Mouse (Mus musculus) intestine, postnatal 0 days (tissue): ENCODE results near the gene Zcchc4. TPM values are rescaled to one million over a fixed set of nuclear protein-coding genes. Genes with fewer than 3 reads are reported as not detected.

Source experiments
- ATAC-seq: fragments of 200-750 bp; cut with Nextera tagmentation; 2 replicates; pipeline ENCODE4 v1.8.0; 2017; ENCODE audit warnings: mild to moderate bottlenecking, moderate TSS enrichment, moderate library complexity
- H3K27ac ChIP-seq: fragments of 300-500 bp; sonication (generic); 2 replicates; pipeline ENCODE4 v1.5.1; 2014; ENCODE audit warnings: mild to moderate bottlenecking, low read depth, low read length, moderate library complexity
- H3K27me3 ChIP-seq: fragments of 300-500 bp; sonication (generic); replicated peaks from 2 replicates; pipeline ENCODE4 v1.6.1; 2014; ENCODE audit warnings: low read length, mixed read lengths; ENCODE audit not compliant: control insufficient read depth, insufficient read depth
- H3K36me3 ChIP-seq: fragments of 300-500 bp; sonication (generic); 2 replicates; pipeline ENCODE4 v1.6.1; 2014; ENCODE audit warnings: mild to moderate bottlenecking, moderate library complexity; ENCODE audit not compliant: control insufficient read depth, insufficient read depth
- H3K4me1 ChIP-seq: fragments of 300-500 bp; sonication (generic); replicated peaks from 2 replicates; pipeline ENCODE4 v1.6.1; 2014; ENCODE audit warnings: antibody characterized with exemption, low read length, mixed read lengths; ENCODE audit not compliant: control insufficient read depth, insufficient read depth
- H3K4me2 ChIP-seq: fragments of 300-500 bp; sonication (generic); replicated peaks from 2 replicates; pipeline ENCODE4 v1.6.1; 2014; ENCODE audit warnings: low read depth, mild to moderate bottlenecking, moderate library complexity
- H3K4me3 ChIP-seq: fragments of 300-500 bp; sonication (generic); 2 replicates; pipeline ENCODE4 v1.5.1; 2014; ENCODE audit warnings: low read depth, low read length
- H3K9ac ChIP-seq: fragments of 300-500 bp; sonication (generic); 2 replicates; pipeline ENCODE4 v1.6.1; 2014; ENCODE audit warnings: mild to moderate bottlenecking, low read depth, low read length
- H3K9me3 ChIP-seq: fragments of 300-500 bp; sonication (generic); 2 replicates; pipeline ENCODE4 v1.6.1; 2016; ENCODE audit warnings: mixed run types; ENCODE audit not compliant: control insufficient read depth
- CTCF ChIP-seq: sonication (generic); IDR thresholded peaks from 2 replicates; pipeline ENCODE4 v1.5.1; 2016; ENCODE audit warnings: low read depth, mild to moderate bottlenecking, control low read depth, antibody characterized with exemption, moderate library complexity
- WGBS: fragments of 180-500 bp; shearing (Covaris S2); extraction: QIAGEN DNeasy Blood & Tissue Kit; methylation state at CpG from one replicate; pipeline ENCODE4 v1.1.7; 2014; 5-methylcytosine and 5-hydroxymethylcytosine counted together
- polyA plus RNA-seq: library from polyadenylated mRNA; unstranded; fragments of >200 nt; fragmentation: Nextera tagmentation; extraction: Ambion mirVana; gene quantifications from 2 replicates; pipeline ENCODE4 v1.2.1, GENCODE M21; 2015

Zcchc4 gene
- polyA plus RNA-seq, result 4.2 TPM in 2 replicates

GRCm38 (mm10) chr5:52775237-52775636 is at the start of gene Zcchc4:
Gene Zcchc4, plus strand, starts transcription at chr5:52775409.
- no peak for ATAC-seq
- Histone ChIP-seq H3K4me2 (no peak within 1 kb of the TSS), H3K27ac (no peak within 1 kb of the TSS), H3K36me3 (no peaks in the 10 kb centered on the region; the same call in 1 of the 2 replicates), H3K4me3 (no peak within 1 kb of the TSS), H3K27me3 (no peaks in the 10 kb centered on the region), H3K9ac (no peak within 1 kb of the TSS), H3K4me1 (no peaks in the 10 kb centered on the region), H3K9me3 (no peaks in the 10 kb centered on the region)
- no peak for TF ChIP-seq CTCF
- WGBS, result 70% methylated on average over 8 of the region's 8 CpGs

- Histone ChIP-seq H3K9ac (no peak overlapping the region), H3K4me3 (no peak overlapping the region), H3K4me2 (no peak overlapping the region), H3K27me3 (no peaks in the 10 kb centered on the region), H3K36me3 (no peaks in the 10 kb centered on the region), H3K4me1 (no peaks in the 10 kb centered on the region), H3K9me3 (no peaks in the 10 kb centered on the region), H3K27ac (no peak overlapping the region)
- TF ChIP-seq CTCF, result no peak
- WGBS, result 84% methylated on average over 5 of the region's 5 CpGs
- no peak for ATAC-seq
Measured at GRCm38 (mm10) chr5:52727747-52728146, 47.5 kb upstream of the Zcchc4 start.

- WGBS, result 80% methylated on average over 4 of the region's 4 CpGs
- Histone ChIP-seq H3K27ac (no peak overlapping the region), H3K36me3 (no peaks in the 10 kb centered on the region), H3K9ac (no peak overlapping the region), H3K4me2 (no peak overlapping the region), H3K4me3 (no peak overlapping the region), H3K9me3 (no peaks in the 10 kb centered on the region), H3K4me1 (no peaks in the 10 kb centered on the region), H3K27me3 (no peaks in the 10 kb centered on the region)
- TF ChIP-seq CTCF, result no peak
- ATAC-seq, result no peak
Measured at GRCm38 (mm10) chr5:52732811-52733210, 42.4 kb upstream of the Zcchc4 start.

- Histone ChIP-seq H3K27ac (no peak overlapping the region), H3K4me1 (no peaks in the 10 kb centered on the region), H3K27me3 (no peaks in the 10 kb centered on the region), H3K4me3 (no peak overlapping the region), H3K4me2 (no peak overlapping the region), H3K9me3 (no peaks in the 10 kb centered on the region), H3K36me3 (no peaks in the 10 kb centered on the region), H3K9ac (no peak overlapping the region)
- 71% methylated on average over 3 of the region's 3 CpGs for WGBS
- TF ChIP-seq CTCF, result no peak
- ATAC-seq, result no peak
Measured at GRCm38 (mm10) chr5:52736046-52736445, 39.2 kb upstream of the Zcchc4 start.

GRCm38 (mm10) chr5:52741391-52742111 is 33.7 kb upstream of the Zcchc4 start, which contains the start of gene Pi4k2b:
Gene Pi4k2b, plus strand, starts transcription at chr5:52741574.
- no peak for TF ChIP-seq CTCF
- Histone ChIP-seq H3K4me1 (no peaks in the 10 kb centered on the region), H3K27ac (peak within 1 kb of the TSS; percentile 92), H3K36me3 (no peaks in the 10 kb centered on the region), H3K9me3 (no peaks in the 10 kb centered on the region), H3K9ac (peak within 1 kb of the TSS; percentile 90), H3K4me2 (peak within 1 kb of the TSS; percentile 79), H3K4me3 (peak within 1 kb of the TSS; percentile 98), H3K27me3 (no peaks in the 10 kb centered on the region)
- WGBS, result under 1% methylated on average over 73 of the region's 75 CpGs
- peak; percentile 94 for ATAC-seq

GRCm38 (mm10) chr5:52742112-52742813 is 32.9 kb upstream of the Zcchc4 start:
- Histone ChIP-seq H3K27me3 (no peaks in the 10 kb centered on the region), H3K9ac (peak overlapping the region; percentile 90), H3K4me3 (peak overlapping the region; percentile 98), H3K9me3 (no peaks in the 10 kb centered on the region), H3K27ac (peak overlapping the region; percentile 92), H3K36me3 (no peaks in the 10 kb centered on the region), H3K4me1 (no peaks in the 10 kb centered on the region), H3K4me2 (peak overlapping the region; percentile 79)
- TF ChIP-seq CTCF, result peak; percentile 57
- WGBS, result 2% methylated on average over 17 of the region's 17 CpGs
- ATAC-seq, result peak; percentile 38
